Mouse (Mus musculus) embryonic fibroblast, embryonic 13.5 days (primary cell): Measurements from ENCODE around the gene Slc35e3.

Experiments used
- CTCF ChIP-seq: IDR thresholded peaks from 2 replicates; pipeline ENCODE4 v1.5.1; 2011; ENCODE audit warnings: mild to moderate bottlenecking, control low read depth, low read length, moderate library complexity, borderline replicate concordance; ENCODE audit not compliant: insufficient read depth
- POLR2A ChIP-seq: IDR thresholded peaks from 2 replicates; pipeline ENCODE4 v1.6.1; 2011; ENCODE audit warnings: low read depth, mild to moderate bottlenecking, control low read depth, low read length, moderate library complexity

DNA sequence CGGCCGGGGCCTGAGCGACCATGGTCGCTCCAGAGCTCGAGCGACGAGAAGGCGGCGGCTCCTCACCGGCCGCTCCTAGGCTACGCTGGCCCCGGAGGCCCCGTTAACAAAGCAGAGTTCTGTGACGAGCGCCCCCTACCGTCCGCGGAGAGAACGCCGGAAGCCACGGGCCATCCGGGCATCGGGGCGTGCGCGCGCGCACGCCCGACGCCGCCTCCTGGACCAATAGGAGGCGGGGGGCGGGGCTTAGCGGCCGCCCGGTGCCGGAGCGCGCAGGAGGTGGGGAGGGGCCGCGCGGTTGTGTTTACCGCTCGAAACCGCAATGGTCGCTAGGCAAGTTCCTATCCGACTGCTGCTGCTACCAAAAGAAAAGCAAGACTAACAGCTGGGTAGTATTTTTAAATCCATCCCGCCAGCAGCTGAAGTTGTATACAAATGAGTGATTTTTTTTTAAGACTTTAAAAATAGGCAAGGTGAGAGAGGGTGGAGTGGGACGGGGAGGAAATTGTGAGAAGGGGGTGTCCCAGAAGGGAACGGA is 35.5 kb downstream of the Slc35e3 start, which contains the start of gene Mdm2:
- peak; percentile 58; the same call in 1 of the 2 replicates for TF ChIP-seq CTCF
- TF ChIP-seq POLR2A: peak; percentile 62
